Mouse (Mus musculus) midbrain, embryonic 13.5 days (tissue): ENCODE data around the gene Gm9747. TPM values are rescaled to one million over a fixed set of nuclear protein-coding genes. Genes with fewer than 3 reads are reported as not detected.

Experiments
- ATAC-seq: fragments of 200-750 bp; cut with Nextera tagmentation; 2 replicates; pipeline ENCODE4 v1.8.0; 2017; ENCODE audit warnings: mild to moderate bottlenecking, moderate TSS enrichment, moderate library complexity
- H3K27ac ChIP-seq: fragments of 300-500 bp; sonication (generic); 2 replicates; pipeline ENCODE4 v1.5.1; 2015; ENCODE audit warnings: inconsistent platforms, mild to moderate bottlenecking, moderate library complexity
- H3K27me3 ChIP-seq: fragments of 300-500 bp; sonication (generic); 2 replicates; pipeline ENCODE4 v1.6.1; 2015; ENCODE audit warnings: mild to moderate bottlenecking, inconsistent platforms
- H3K36me3 ChIP-seq: fragments of 300-500 bp; sonication (generic); 2 replicates; pipeline ENCODE4 v1.6.1; 2015; ENCODE audit warnings: mild to moderate bottlenecking, inconsistent platforms
- H3K4me1 ChIP-seq: fragments of 300-500 bp; sonication (generic); replicated peaks from 2 replicates; pipeline ENCODE4 v1.6.1; 2015; ENCODE audit warnings: inconsistent platforms
- H3K4me2 ChIP-seq: fragments of 300-500 bp; sonication (generic); replicated peaks from 2 replicates; pipeline ENCODE4 v1.6.1; 2015; ENCODE audit warnings: moderate library complexity, mild to moderate bottlenecking, inconsistent platforms
- H3K4me3 ChIP-seq: fragments of 300-500 bp; sonication (generic); replicated peaks from 2 replicates; pipeline ENCODE4 v1.5.1; 2015; ENCODE audit warnings: mild to moderate bottlenecking, inconsistent platforms
- H3K9ac ChIP-seq: fragments of 300-500 bp; sonication (generic); replicated peaks from 2 replicates; pipeline ENCODE4 v1.6.1; 2015; ENCODE audit warnings: mild to moderate bottlenecking, inconsistent platforms
- H3K9me3 ChIP-seq: fragments of 300-500 bp; sonication (generic); 2 replicates; pipeline ENCODE4 v1.6.1; 2016; ENCODE audit warnings: mild to moderate bottlenecking, inconsistent platforms
- WGBS: fragments of 180-500 bp; shearing (Covaris S2); methylation state at CpG from one replicate; pipeline ENCODE4 v1.1.7; 2015; 5-methylcytosine and 5-hydroxymethylcytosine counted together
- polyA plus RNA-seq: library from polyadenylated mRNA; unstranded; fragments of >200 nt; fragmentation: Nextera tagmentation; extraction: Ambion mirVana; gene quantifications from 2 replicates; pipeline ENCODE4 v1.2.1, GENCODE M21; 2015

Gene Gm9747
- polyA plus RNA-seq, 1 experiment from 2014 or later: 21.0 TPM

GRCm38 (mm10) chr1:82261053-82261618 lies 28.2 kb downstream of the Gm9747 start:
- no peaks in the 10 kb centered on the region for H3K36me3 ChIP-seq
- H3K4me1 ChIP-seq: peaks cover 5% of the 10 kb centered on the region
- ATAC-seq: 0 out of 2 replicates have a peak, but pooled peaks have one; percentile 66
- no peak overlapping the region for H3K9ac ChIP-seq
- no peaks in the 10 kb centered on the region for H3K9me3 ChIP-seq
- no peak overlapping the region for H3K27ac ChIP-seq
- no peak overlapping the region for H3K4me2 ChIP-seq
- 63% methylated on average over 9 of the region's 9 CpGs for WGBS
- no peaks in the 10 kb centered on the region for H3K27me3 ChIP-seq
- no peak overlapping the region for H3K4me3 ChIP-seq

GRCm38 (mm10) chr1:82261638-82262037 lies 28.7 kb downstream of the Gm9747 start:
- WGBS: 88% methylated on average over 5 of the region's 5 CpGs
- Histone ChIP-seq H3K36me3 (no peaks in the 10 kb centered on the region), H3K27ac (no peak overlapping the region), H3K4me1 (peaks cover 5% of the 10 kb centered on the region), H3K4me3 (no peak overlapping the region), H3K27me3 (no peaks in the 10 kb centered on the region), H3K4me2 (no peak overlapping the region), H3K9me3 (no peaks in the 10 kb centered on the region), H3K9ac (no peak overlapping the region)
- ATAC-seq: no peak

- ATAC-seq: no peak
- no peak overlapping the region for H3K4me3 ChIP-seq
- 72% methylated on average over 1 of the region's 1 CpGs for WGBS
- H3K9me3 ChIP-seq: no peaks in the 10 kb centered on the region
- H3K27me3 ChIP-seq: no peaks in the 10 kb centered on the region
- H3K9ac ChIP-seq: no peak overlapping the region
- H3K36me3 ChIP-seq: no peaks in the 10 kb centered on the region
- H3K27ac ChIP-seq: no peak overlapping the region
- H3K4me2 ChIP-seq: no peak overlapping the region
- H3K4me1 ChIP-seq: peaks cover 5% of the 10 kb centered on the region
Measured at GRCm38 (mm10) chr1:82262331-82262730, 29.4 kb downstream of the Gm9747 start.

GRCm38 (mm10) chr1:82267547-82267946 lies 34.6 kb downstream of the Gm9747 start:
- H3K4me1 ChIP-seq: no peaks in the 10 kb centered on the region
- no peak overlapping the region for H3K27ac ChIP-seq
- H3K4me3 ChIP-seq: no peak overlapping the region
- WGBS: 91% methylated on average over 4 of the region's 4 CpGs
- no peaks in the 10 kb centered on the region for H3K27me3 ChIP-seq
- no peaks in the 10 kb centered on the region for H3K9me3 ChIP-seq
- H3K4me2 ChIP-seq: no peak overlapping the region
- H3K9ac ChIP-seq: no peak overlapping the region
- ATAC-seq: no peak
- no peaks in the 10 kb centered on the region for H3K36me3 ChIP-seq

DNA sequence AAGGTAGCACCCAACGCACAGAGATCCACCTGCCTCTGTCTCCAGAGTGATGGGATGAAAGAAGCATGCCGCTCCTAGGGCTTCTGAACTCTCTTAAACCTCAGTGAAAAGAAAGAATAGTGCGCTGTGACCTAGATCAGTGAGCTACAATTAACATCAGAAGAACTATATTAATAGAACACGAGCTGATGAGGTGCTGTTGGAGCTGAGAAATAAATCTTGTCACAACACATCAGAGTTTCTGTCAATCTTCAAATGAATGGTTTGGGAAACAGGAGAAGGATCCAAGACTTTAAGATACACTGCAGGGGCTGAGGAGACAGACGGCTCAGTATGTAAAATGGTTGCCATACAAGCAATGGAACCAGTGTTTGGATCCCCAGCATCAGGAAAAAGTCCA lies 39.3 kb downstream of the Gm9747 start:
- ATAC-seq: no peak
- no peak overlapping the region for H3K4me3 ChIP-seq
- peaks cover 28% of the 10 kb centered on the region for H3K4me1 ChIP-seq
- no peak overlapping the region for H3K4me2 ChIP-seq
- WGBS: 56% methylated on average over 5 of the region's 5 CpGs
- H3K36me3 ChIP-seq: peaks cover 8% of the 10 kb centered on the region
- H3K9me3 ChIP-seq: no peaks in the 10 kb centered on the region
- no peak overlapping the region for H3K9ac ChIP-seq
- H3K27ac ChIP-seq: no peak overlapping the region
- H3K27me3 ChIP-seq: no peaks in the 10 kb centered on the region

DNA sequence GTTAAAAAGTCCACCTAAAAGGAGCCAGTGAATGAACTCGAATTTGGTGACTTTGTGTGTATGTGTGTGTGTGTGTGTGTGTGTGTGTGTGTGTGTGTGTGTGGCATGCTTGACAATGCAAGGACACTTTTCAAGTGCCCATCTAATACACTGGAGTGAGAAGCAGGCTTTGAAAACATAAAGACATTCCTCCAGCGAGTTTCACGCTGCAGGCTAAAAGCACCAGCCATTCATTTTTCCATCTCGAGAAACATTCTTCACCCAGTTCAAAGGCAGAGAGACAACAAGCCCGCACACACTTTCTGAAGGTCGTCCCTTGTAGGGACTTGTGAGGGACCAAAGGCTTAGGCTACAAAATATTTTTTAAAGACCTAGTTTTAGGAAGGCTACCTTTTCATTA lies 40.6 kb downstream of the Gm9747 start:
- Histone ChIP-seq H3K4me2 (peak overlapping the region; percentile 11; the same call in 1 of the 2 replicates), H3K9ac (no peak overlapping the region), H3K36me3 (peaks cover 17% of the 10 kb centered on the region), H3K4me3 (no peak overlapping the region), H3K4me1 (peaks cover 28% of the 10 kb centered on the region), H3K27ac (peak overlapping the region; percentile 64), H3K9me3 (no peaks in the 10 kb centered on the region), H3K27me3 (no peaks in the 10 kb centered on the region)
- ATAC-seq: peak; percentile 73
- 2% methylated on average over 6 of the region's 6 CpGs for WGBS

DNA sequence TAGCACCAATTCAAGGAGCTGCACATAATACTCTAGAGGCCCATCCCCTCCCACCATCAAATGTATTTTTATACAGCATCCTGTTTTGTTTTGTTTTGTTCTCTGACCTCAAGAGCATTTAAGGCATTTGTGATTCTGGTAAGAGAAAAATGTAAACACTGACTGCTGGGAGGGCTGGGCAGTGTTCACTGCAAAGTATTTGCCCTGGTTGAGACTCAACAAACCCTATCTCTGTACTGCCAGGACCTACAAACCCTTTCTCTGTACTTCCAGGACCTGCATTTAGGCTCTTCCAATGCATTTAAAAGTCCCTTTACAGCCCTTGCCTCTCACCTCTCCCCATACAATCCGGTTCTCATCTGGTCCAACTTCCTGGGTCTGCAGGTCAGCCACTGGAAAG lies 41.4 kb downstream of the Gm9747 start:
- Histone ChIP-seq H3K4me3 (no peak overlapping the region), H3K36me3 (peaks cover 19% of the 10 kb centered on the region), H3K9me3 (no peaks in the 10 kb centered on the region), H3K4me2 (no peak overlapping the region), H3K27me3 (no peaks in the 10 kb centered on the region), H3K4me1 (peaks cover 28% of the 10 kb centered on the region), H3K9ac (no peak overlapping the region), H3K27ac (no peak overlapping the region)
- ATAC-seq: no peak
- WGBS: 54% methylated on average over 1 of the region's 1 CpGs

DNA sequence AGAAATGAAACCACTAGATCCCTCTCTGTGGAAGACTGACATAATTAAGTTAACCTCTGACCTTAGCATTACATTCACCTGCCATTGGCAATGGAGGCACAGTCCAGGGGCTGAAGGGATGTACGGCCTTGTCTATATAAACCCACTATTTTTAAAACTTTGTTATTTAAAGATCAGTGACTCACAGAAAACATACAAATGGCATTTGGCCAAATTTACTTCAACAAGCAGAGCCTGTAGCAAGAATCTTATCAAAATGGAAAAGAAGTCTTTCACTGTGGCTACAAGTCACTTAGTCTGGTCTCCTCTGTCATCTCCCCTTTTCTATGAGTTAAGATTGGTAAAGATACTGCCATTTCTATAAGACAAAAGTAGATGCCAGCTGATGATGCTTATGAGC lies 46.9 kb downstream of the Gm9747 start:
- peaks cover 41% of the 10 kb centered on the region for H3K4me1 ChIP-seq
- no peak overlapping the region for H3K27ac ChIP-seq
- peaks cover 19% of the 10 kb centered on the region for H3K36me3 ChIP-seq
- H3K9ac ChIP-seq: no peak overlapping the region
- no peak overlapping the region for H3K4me3 ChIP-seq
- H3K4me2 ChIP-seq: no peak overlapping the region
- no peak for ATAC-seq
- no peaks in the 10 kb centered on the region for H3K27me3 ChIP-seq
- H3K9me3 ChIP-seq: no peaks in the 10 kb centered on the region
- 82% methylated on average over 1 of the region's 1 CpGs for WGBS

GRCm38 (mm10) chr1:82281823-82282222 lies 48.9 kb downstream of the Gm9747 start:
- Histone ChIP-seq H3K27me3 (no peaks in the 10 kb centered on the region), H3K9ac (no peak overlapping the region), H3K4me3 (no peak overlapping the region), H3K36me3 (peaks cover 14% of the 10 kb centered on the region), H3K9me3 (no peaks in the 10 kb centered on the region), H3K4me2 (no peak overlapping the region), H3K4me1 (peaks cover 49% of the 10 kb centered on the region), H3K27ac (no peak overlapping the region)
- no peak for ATAC-seq
- 86% methylated on average over 6 of the region's 6 CpGs for WGBS

- Histone ChIP-seq H3K9me3 (no peaks in the 10 kb centered on the region), H3K4me2 (peak overlapping the region; percentile 65), H3K27me3 (no peaks in the 10 kb centered on the region), H3K4me3 (peak overlapping the region; percentile 44), H3K36me3 (peaks cover 9% of the 10 kb centered on the region), H3K9ac (peak overlapping the region; percentile 66), H3K27ac (peak overlapping the region; percentile 93), H3K4me1 (peaks cover 62% of the 10 kb centered on the region)
- WGBS: 3% methylated on average over 35 of the region's 35 CpGs
- ATAC-seq: peak; percentile 99
Measured at GRCm38 (mm10) chr1:82282992-82283611, 50.2 kb downstream of the Gm9747 start.

GRCm38 (mm10) chr1:82283901-82284301 lies 51.0 kb downstream of the Gm9747 start:
- Histone ChIP-seq H3K4me2 (peak overlapping the region; percentile 65), H3K4me1 (peaks cover 70% of the 10 kb centered on the region), H3K4me3 (peak overlapping the region; percentile 44), H3K27ac (peak overlapping the region; percentile 93), H3K27me3 (no peaks in the 10 kb centered on the region), H3K9me3 (no peaks in the 10 kb centered on the region), H3K36me3 (peaks cover 13% of the 10 kb centered on the region), H3K9ac (peak overlapping the region; percentile 66)
- 0 out of 2 replicates have a peak, but pooled peaks have one; percentile 12 for ATAC-seq
- 0% methylated on average over 1 of the region's 1 CpGs for WGBS

DNA sequence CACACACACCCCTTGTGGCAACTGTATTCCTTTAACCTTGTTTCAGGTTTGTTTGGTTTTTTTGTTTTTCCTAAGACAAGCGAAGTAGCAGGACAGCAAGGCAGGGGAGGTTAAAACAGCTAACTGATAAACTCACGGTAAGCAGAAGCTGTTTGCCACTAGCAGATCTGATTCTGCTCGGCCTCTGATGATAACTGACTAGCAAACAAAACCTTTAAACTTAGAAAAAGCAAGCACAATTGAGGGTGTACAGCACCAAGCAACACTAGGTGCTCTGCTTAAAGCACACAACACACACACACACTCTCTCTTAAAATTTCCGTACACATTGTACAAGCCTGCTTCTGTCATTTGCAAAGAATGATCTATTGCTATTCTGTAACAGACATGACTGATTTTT lies 51.5 kb downstream of the Gm9747 start:
- Histone ChIP-seq H3K27me3 (no peaks in the 10 kb centered on the region), H3K4me2 (peak overlapping the region; percentile 65), H3K27ac (peak overlapping the region; percentile 93), H3K9me3 (no peaks in the 10 kb centered on the region), H3K4me3 (peak overlapping the region; percentile 44), H3K9ac (peak overlapping the region; percentile 66), H3K4me1 (peaks cover 74% of the 10 kb centered on the region), H3K36me3 (peaks cover 14% of the 10 kb centered on the region)
- no peak for ATAC-seq
- whole genome bisulfite sequencing: 24% methylated on average over 4 of the region's 4 CpGs
